Mouse (Mus musculus) gastrocnemius, postnatal 25 days (tissue): Measurements from ENCODE around the gene Olfr13. TPM values are rescaled to one million over a fixed set of nuclear protein-coding genes. Genes with fewer than 3 reads are reported as not detected.
"Not testable (repeated sequence)": the region's sequence is repeated elsewhere in the genome, so short reads cannot be mapped to it uniquely, and the experiment has no call there.

Experiments used
- DNase-seq: peaks from one replicate; pipeline ENCODE4 v3.0.0; 2022
- long read RNA-seq, 2 experiments: library from polyadenylated mRNA; stranded (forward); transcript quantifications; one replicate each; pipeline ENCODE4 v2.0.0; 2021
- total RNA-seq, 2 experiments: library from RNA; stranded (reverse); gene quantifications; 1 replicate in 1 of 2; 2 replicates in 1 of 2; pipeline ENCODE4 v1.2.3; 2021

Olfr13 gene
- total RNA-seq = not detected
- long read RNA-seq, experiment 1 = 0 reads
- long read RNA-seq, experiment 2 = 0 reads

DNA sequence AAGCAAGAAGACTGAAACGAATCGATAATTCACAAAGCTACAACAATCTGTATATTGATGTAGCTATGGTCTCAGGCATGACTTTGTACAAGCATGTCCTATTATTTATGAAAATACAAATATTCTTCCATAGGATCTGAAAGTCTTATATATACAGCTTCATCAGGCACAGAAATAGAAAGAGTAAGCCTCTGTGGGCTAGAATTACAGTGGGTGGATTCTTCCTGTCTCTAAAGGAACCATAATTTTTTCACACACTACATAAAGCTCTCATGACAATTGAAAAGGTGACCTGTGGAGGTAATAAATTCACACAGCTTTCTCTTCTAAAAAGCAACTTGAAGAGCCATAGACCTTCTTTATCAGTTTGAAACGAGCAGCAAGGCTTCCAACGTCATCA lies at the start of gene Olfr13:
Olfr13 (plus strand) TSS at position 301 of the 400 bp plus-strand sequence.
- DNase-seq = no peak

DNA sequence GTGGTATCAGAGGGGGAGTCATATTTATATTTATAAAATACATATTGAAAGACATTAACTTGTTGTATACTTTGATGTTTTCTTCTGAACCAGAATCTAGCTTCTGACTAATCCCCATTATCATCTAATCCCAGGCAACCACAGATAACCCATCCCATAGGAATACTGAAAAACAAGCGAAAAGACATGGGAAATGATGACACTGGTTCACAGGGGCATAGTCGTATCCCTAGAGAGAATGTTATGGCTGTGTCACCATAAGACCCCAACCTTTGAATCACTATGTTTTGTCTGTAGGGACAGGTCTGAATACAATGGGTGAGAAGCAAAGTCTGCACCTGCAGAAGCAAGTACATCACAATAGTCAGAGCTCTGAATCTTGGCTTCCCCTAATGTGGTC lies 25.7 kb upstream of the Olfr13 start, which contains the start of gene Olfr237-ps1:
Olfr237-ps1 (plus strand) TSS at position 301 of the 400 bp plus-strand sequence.
- not testable (repeated sequence) for DNase-seq

DNA sequence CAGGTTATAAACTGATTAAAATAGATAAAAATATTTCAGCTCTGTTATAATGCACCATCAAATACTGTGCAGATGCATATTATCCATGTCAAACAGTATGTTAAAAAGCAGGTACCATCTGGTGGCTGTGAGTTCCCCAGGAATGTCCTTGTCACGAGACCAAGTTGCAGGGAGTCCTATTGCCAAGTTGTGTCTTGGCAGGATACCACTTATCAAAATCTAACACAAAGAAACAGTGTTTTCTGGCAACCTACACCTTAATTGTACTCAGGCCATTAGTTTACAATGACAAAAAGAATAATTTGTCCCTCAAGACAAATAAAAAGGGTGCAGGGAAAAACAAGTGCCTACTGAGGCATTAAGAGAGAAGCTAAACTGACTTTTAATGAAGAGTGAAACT lies 12.4 kb upstream of the Olfr13 start:
- DNase-seq = no peak

DNA sequence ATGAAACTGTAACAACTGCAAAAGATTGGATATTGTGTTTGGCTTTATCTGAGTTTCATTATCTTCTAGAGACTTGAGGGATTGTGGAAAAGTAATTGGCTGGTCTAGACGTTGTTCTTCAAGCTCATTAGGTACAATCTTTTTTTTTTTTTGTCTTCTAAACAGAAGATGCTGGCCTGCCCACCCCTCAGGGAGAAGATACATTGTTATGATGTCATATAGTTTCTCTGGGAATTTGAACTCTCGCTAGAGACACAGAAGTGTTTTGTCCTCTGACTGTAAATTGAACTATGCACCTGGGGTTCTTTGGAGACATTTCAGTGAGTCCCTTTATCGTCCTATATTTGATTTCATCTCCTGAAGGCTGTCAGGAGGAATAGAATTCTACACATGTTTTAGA lies 9.0 kb upstream of the Olfr13 start, which contains the start of gene Olfr437:
Olfr437 (plus strand) TSS at position 301 of the 400 bp plus-strand sequence.
- DNase-seq = no peak

DNA sequence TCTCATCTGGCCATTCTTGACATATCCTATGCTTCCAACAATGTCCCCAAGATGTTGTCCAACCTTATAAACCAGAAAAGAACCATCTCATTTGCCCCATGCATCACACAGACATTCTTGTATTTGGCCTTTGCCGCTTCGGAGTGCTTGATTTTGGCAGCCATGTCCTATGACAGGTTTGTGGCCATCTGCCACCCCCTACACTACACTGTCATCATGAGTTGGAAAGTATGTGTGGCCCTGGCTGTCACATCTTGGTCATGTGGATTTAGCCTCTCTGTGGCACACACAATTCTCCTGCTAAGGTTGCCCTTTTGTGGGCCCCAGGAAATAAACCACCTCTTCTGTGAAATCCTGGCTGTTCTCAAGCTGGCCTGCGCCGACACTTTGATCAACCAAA lies 4.7 kb upstream of the Olfr13 start:
- no peak for DNase-seq

DNA sequence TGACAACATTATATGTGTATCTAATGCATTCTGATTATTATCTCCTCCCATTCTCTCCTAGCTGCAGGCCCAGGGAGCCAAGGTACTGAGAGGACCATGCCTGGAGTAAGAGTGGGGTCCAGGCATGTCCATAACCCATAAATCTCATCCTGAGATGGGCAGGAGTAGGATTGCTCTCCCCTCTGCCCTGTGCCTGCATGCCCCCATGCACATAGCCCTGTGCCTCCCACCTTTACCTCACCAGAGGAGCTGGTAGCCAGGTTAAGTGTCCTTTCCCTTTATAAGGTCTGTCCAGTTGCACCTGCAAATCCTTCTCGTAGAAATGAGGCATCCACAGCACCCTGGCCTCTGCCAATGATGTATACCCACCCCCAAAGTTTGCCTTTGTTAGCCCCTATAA lies 6.2 kb downstream of the Olfr13 start:
- DNase-seq = no peak

DNA sequence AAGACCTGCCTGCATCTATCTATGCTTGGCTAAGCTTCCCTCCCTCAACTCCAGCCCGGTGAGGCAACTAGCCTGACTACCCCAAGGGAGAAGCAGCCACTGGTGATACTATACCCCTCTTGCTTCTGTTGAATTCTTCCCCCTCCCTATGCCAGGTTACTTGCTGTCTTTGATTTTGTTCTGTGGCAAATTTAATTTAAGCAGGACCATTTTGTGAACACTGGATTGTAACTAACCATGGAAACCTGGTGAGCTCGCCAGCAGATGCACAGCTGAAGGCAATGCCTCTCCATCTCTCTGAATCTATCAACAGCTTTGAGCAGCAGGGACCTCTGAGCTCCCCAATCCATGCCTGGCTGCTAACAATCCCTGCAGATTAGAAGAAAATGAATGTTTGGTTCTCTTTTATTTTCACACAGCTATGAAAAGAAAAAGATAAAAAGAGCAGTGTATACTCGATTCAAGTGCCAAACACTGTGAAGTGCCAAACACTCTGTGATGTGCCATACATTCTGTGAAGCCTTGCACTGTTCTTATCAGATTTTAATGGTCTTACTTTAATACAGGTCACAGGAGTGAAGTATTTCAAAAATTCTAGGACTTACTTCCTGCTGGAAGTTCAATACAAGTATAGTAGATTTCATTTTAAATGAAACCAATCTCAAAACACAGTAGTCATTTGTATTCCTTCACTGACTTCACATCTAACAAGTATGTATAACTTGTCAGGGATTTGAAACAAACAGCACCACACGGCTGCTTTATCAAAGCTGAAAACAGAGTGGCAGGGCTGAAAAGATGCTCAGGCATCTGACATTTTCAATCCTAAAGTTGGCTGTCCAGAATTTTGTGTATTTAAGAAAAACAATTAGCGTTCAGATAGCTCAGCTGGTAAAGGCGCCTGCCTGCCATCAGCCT lies 6.9 kb downstream of the Olfr13 start:
- DNase-seq = no peak

DNA sequence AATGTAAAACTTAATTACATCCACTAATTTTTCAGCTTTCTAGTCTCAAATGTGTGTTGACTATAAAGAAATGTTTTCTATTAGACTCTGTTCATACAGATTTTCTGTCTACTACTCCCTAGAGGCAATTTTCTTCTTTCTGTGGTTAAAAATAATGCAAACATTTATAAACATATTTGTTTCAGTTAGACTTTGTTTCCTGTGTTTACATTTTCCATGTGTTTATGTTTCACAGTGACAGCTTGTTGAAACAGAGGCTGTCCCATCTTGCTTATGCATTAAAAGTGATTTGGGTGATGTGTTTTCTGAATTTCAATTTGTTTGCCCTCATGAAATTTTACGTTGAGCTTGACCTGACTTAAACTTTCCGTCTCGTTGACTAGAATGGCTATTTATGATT lies 19.0 kb downstream of the Olfr13 start:
- DNase-seq = no peak

DNA sequence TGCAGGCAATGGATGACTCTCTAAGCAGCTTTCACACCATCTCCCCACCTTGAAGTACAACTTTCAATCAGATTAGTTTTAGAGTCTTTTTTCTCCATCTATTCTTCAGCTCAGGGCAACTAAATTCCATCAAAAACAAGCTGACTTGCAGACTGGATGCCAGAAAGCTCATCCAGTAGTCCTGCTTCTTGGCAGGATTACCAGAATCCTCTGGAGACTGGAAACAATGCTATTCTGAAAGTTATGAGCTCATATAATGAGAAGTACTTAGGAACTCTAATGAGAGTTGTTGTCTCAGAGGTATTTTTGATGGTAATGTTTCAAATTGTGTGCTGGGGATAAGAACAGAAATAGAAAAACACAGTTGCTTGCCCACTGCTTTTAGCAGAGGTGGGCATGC lies 24.8 kb downstream of the Olfr13 start, which contains the start of gene Olfr435:
Olfr435 (plus strand) TSS at position 366 of the 400 bp plus-strand sequence.
- DNase-seq = no peak

DNA sequence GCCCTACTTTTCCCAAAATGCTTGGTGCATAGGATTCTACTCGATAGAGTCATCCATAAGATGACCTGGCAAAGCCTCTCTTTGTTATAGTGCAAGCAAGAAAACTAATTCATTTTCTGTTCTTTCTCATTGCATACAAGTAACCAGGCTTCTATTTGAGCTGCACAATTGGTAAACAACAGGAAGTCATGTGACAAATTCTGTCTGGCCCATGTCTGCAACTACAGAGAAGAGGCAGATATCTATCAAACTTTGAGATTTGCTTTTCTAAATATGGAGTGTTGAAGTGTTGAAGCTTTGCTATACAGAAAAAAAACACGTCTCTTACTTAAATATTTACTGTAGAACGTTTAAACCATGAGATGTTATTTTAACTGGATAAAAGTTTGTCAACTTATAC lies 26.2 kb downstream of the Olfr13 start:
- DNase-seq = no peak

DNA sequence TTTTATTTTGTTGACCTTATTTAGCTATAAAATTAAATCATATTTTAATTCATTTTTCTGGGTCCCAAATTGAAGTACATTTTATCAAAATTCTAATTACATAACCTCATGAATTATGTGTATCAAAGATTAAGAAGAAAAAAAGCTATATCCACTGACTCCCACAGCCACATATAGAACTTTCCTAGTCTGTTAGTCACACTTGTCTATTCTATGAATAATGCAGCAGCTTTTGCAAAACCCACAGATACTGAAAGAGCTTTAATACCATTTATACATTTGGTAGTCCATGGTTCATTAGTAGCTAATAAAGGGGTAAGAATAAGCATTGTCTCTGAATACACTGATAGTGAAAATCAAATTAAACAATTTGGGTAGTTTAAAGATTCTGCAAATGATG lies 30.8 kb downstream of the Olfr13 start:
- no peak for DNase-seq

DNA sequence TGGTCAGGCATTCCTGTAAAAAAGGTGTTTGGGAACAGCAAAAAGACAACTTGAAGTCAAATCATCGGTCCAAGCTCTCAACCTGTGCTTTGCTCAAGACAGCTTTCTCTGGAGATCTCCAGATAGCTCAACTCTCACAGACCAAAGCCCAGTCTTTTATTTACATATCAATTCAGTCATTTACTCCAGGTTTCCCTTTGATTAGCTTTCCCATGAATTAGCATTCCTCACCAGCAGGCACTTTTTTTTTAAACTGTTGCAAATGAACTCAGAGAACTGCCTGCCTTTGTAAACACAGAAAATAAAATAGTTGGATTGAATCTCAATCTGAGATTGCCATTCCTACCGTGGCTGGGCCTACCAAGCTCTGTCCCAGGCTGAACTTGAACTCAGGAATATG lies 33.4 kb downstream of the Olfr13 start:
- DNase-seq = no peak

DNA sequence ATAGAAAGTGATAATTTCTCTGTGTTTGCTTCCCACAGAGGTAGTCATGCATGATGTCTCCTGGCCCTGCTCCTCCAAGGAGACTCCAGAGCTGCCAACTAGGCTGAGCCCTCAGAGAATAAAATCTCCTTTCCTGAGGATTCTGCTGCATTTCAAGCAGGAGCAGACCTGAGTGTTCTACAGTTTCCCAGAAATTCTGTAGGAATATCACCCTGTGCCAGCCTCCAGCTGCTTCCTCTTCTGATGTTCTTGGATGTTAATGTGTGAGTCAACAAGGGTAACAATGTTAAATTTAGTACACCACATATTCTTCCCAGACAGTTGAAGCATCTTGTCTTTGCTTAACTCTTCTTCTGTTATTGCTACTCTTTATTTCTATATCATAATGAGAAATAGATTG lies 40.9 kb downstream of the Olfr13 start, which contains the start of gene Olfr434:
Olfr434 (plus strand) TSS at position 149 of the 400 bp plus-strand sequence.
- DNase-seq = not testable (repeated sequence)

Other genes starting within 250 kb of the Olfr13 start
- gene Olfr444, start 223.1 kb upstream of the Olfr13 start, total RNA-seq = not detected
- gene Olfr441, start 65.8 kb upstream of the Olfr13 start, total RNA-seq = not detected
- gene Olfr237-ps1, start 25.6 kb upstream of the Olfr13 start, total RNA-seq = not detected
- gene Olfr437, start 8.9 kb upstream of the Olfr13 start, total RNA-seq = not detected
- not detected for gene Olfr435, start 25.0 kb downstream of the Olfr13 start, total RNA-seq
- not detected for gene Olfr434, start 40.9 kb downstream of the Olfr13 start, total RNA-seq
- gene Olfr47, start 59.4 kb downstream of the Olfr13 start, total RNA-seq = not detected
- 1 to 10 TPM; 2.6 to 3.4 TPM for gene Arhgef5, start 93.4 kb downstream of the Olfr13 start, total RNA-seq
- gene Nobox, start 137.4 kb downstream of the Olfr13 start, total RNA-seq = not detected